14 mouse cellular contexts compared by ENCODE assay signal in genomic region chr19:57890954-57891353, GRCm38 (mm10).
DNase-seq lines count a peak whose midpoint lies in the region; ATAC-seq lines count a peak whose summit lies in the region.
"Had no signal": no experiment of that assay in that cellular context is flagged by ENCODE, and none has a peak within 500 bp of the region (broad histone marks: within the 10 kb centered on the region; RNA-seq: fewer than 3 reads in every experiment).

No protein-coding gene starts in this region.

- H3K4me1 ChIP-seq in intestine, embryonic 14.5 days (replicated peaks; ENCODE audit: control insufficient read depth, insufficient read depth, low read length) = peaks cover 3% of the 10 kb centered on the region; the same call in 1 of the 2 replicates
- peaks cover 3% of the 10 kb centered on the region for H3K4me1 ChIP-seq in intestine, embryonic 15.5 days (replicated peaks)

- H3K36me3 ChIP-seq in intestine, embryonic 14.5 days (ENCODE audit: control insufficient read depth, insufficient read depth, low read length) = no peaks in the 10 kb centered on the region
- no peaks in the 10 kb centered on the region for H3K36me3 ChIP-seq in intestine, embryonic 15.5 days
- H3K36me3 ChIP-seq: midbrain, embryonic 12.5 days had no signal

- no peaks in the 10 kb centered on the region for H3K27me3 ChIP-seq in intestine, embryonic 14.5 days (replicated peaks; ENCODE audit: control insufficient read depth, insufficient read depth, low read length)
- no peaks in the 10 kb centered on the region for H3K27me3 ChIP-seq in intestine, embryonic 15.5 days (replicated peaks)
- H3K27me3 ChIP-seq: midbrain, embryonic 12.5 days had no signal

- WGBS in intestine, embryonic 14.5 days = 72% methylated on average over 3 of the region's 3 CpGs
- 66% methylated on average over 3 of the region's 3 CpGs for WGBS in intestine, embryonic 15.5 days

- DNase-seq in embryo, embryonic 10 days (ENCODE audit: low spot score) = peak; percentile 31
- no peak for DNase-seq in embryo, embryonic 11 days
- DNase-seq in intestine, embryonic 14.5 days (ENCODE audit: low spot score) = peak; percentile 43
- DNase-seq in WW6 (ENCODE audit: low read depth, low spot score) = peak; percentile 14
- peak; percentile 63 for DNase-seq in retina, embryonic 14.5 days (ENCODE audit: low spot score)
- DNase-seq in adrenal gland, adult 2 months = no peak
- no peak for DNase-seq in thymus, postnatal 10 days (ENCODE audit: low spot score in 2 of 2)
- DNase-seq: gastrocnemius, postnatal 10 days; heart, postnatal 14 days; lung, adult 2 months; lung, postnatal 36 days; right cerebral cortex, postnatal 14 days had no signal

- no peak for ATAC-seq in intestine, embryonic 14.5 days (replicated peaks; ENCODE audit: low FRiP score, low TSS enrichment, low read depth)
- no peak for ATAC-seq in intestine, embryonic 15.5 days

- no peak overlapping the region for H3K4me3 ChIP-seq in intestine, embryonic 14.5 days (ENCODE audit: low read depth, low read length)
- H3K4me3 ChIP-seq in intestine, embryonic 15.5 days (replicated peaks) = no peak overlapping the region
- H3K4me3 ChIP-seq: midbrain, embryonic 12.5 days had no signal

- no peak overlapping the region for H3K9ac ChIP-seq in intestine, embryonic 14.5 days (ENCODE audit: low read length)
- no peak overlapping the region for H3K9ac ChIP-seq in intestine, embryonic 15.5 days
- H3K9ac ChIP-seq: midbrain, embryonic 12.5 days had no signal

- H3K27ac ChIP-seq in intestine, embryonic 14.5 days (ENCODE audit: low read depth) = no peak overlapping the region
- no peak overlapping the region for H3K27ac ChIP-seq in intestine, embryonic 15.5 days
- H3K27ac ChIP-seq: midbrain, embryonic 12.5 days had no signal

- H3K4me2 ChIP-seq in intestine, embryonic 14.5 days (ENCODE audit: low read length) = no peak overlapping the region
- no peak overlapping the region for H3K4me2 ChIP-seq in intestine, embryonic 15.5 days (replicated peaks)
- H3K4me2 ChIP-seq: midbrain, embryonic 12.5 days had no signal

- H3K9me3 ChIP-seq in intestine, embryonic 14.5 days (ENCODE audit: control insufficient read depth, low read length) = no peaks in the 10 kb centered on the region
- H3K9me3 ChIP-seq in intestine, embryonic 15.5 days = no peaks in the 10 kb centered on the region
- H3K9me3 ChIP-seq: midbrain, embryonic 12.5 days had no signal

Comparison
In these comparisons a context has a peak if more than half of its experiments do, and no peak if none do; other contexts are left out.
1. DNase-seq: peak in embryo, embryonic 10 days (single experiment), intestine, embryonic 14.5 days (single experiment), WW6 (single experiment) and retina, embryonic 14.5 days (single experiment); none in embryo, embryonic 11 days (single experiment), adrenal gland, adult 2 months (single experiment) and thymus, postnatal 10 days (0 of 2).